Mouse (Mus musculus): ENCODE measurements around the gene Prkn. TPM values are rescaled to one million over a fixed set of nuclear protein-coding genes. Genes with fewer than 3 reads are reported as not detected.

Gene Prkn
- polyA plus RNA-seq, 1 experiment from 2014 or later, result 2.2 TPM

GRCm38 (mm10) chr17:10947614-10948013 lies 107.4 kb downstream of the Prkn start:
- H3K4me1 ChIP-seq (ENCODE audit: control insufficient read depth, insufficient read depth, low read length), result no peaks in the 10 kb centered on the region
- no peak overlapping the region for H3K9ac ChIP-seq (ENCODE audit: low read length)
- H3K9me3 ChIP-seq (replicated peaks; ENCODE audit: control insufficient read depth, low read length), result no peaks in the 10 kb centered on the region
- no peak for ATAC-seq (ENCODE audit: insufficient read depth, low FRiP score)
- no peak overlapping the region for H3K27ac ChIP-seq (ENCODE audit: low read length)
- WGBS, result 72% methylated on average over 2 of the region's 2 CpGs
- no peak overlapping the region for H3K4me3 ChIP-seq (replicated peaks; ENCODE audit: low read length)
- no peak overlapping the region for H3K4me2 ChIP-seq (ENCODE audit: low read depth, low read length)
- no peaks in the 10 kb centered on the region for H3K36me3 ChIP-seq (ENCODE audit: control insufficient read depth, insufficient read depth, low read length)
- no peaks in the 10 kb centered on the region for H3K27me3 ChIP-seq (ENCODE audit: control insufficient read depth, insufficient read depth, low read length)

GRCm38 (mm10) chr17:10959066-10959864 lies 119.1 kb downstream of the Prkn start:
- 65% methylated on average over 10 of the region's 10 CpGs for WGBS
- no peak overlapping the region for H3K4me3 ChIP-seq (replicated peaks; ENCODE audit: low read length)

GRCm38 (mm10) chr17:10962151-10962550 lies 122.0 kb downstream of the Prkn start:
- no peaks in the 10 kb centered on the region for H3K27me3 ChIP-seq (ENCODE audit: control insufficient read depth, insufficient read depth, low read length)
- no peak overlapping the region for H3K9ac ChIP-seq (ENCODE audit: low read length)
- H3K9me3 ChIP-seq (replicated peaks; ENCODE audit: control insufficient read depth, low read length), result no peaks in the 10 kb centered on the region
- H3K4me2 ChIP-seq (ENCODE audit: low read depth, low read length), result no peak overlapping the region
- no peak for ATAC-seq (ENCODE audit: insufficient read depth, low FRiP score)
- H3K4me3 ChIP-seq (replicated peaks; ENCODE audit: low read length), result no peak overlapping the region
- WGBS, result 92% methylated on average over 5 of the region's 5 CpGs
- no peaks in the 10 kb centered on the region for H3K4me1 ChIP-seq (ENCODE audit: control insufficient read depth, insufficient read depth, low read length)
- H3K27ac ChIP-seq (ENCODE audit: low read length), result no peak overlapping the region
- no peaks in the 10 kb centered on the region for H3K36me3 ChIP-seq (ENCODE audit: control insufficient read depth, insufficient read depth, low read length)

More at GRCm38 (mm10) chr17:10959066-10959864, 119.1 kb downstream of the Prkn start:
- Histone ChIP-seq H3K4me1 (ENCODE audit: control insufficient read depth, insufficient read depth, low read length) (no peaks in the 10 kb centered on the region), H3K27me3 (ENCODE audit: control insufficient read depth, insufficient read depth, low read length) (no peaks in the 10 kb centered on the region), H3K9ac (ENCODE audit: low read length) (no peak overlapping the region), H3K4me2 (ENCODE audit: low read depth, low read length) (no peak overlapping the region), H3K27ac (ENCODE audit: low read length) (no peak overlapping the region), H3K36me3 (ENCODE audit: control insufficient read depth, insufficient read depth, low read length) (no peaks in the 10 kb centered on the region), H3K9me3 (replicated peaks; ENCODE audit: control insufficient read depth, low read length) (no peaks in the 10 kb centered on the region)
- no peak for ATAC-seq (ENCODE audit: insufficient read depth, low FRiP score)

- 61% methylated on average over 4 of the region's 4 CpGs for WGBS
- Histone ChIP-seq H3K4me2 (ENCODE audit: low read depth, low read length) (no peak overlapping the region), H3K27me3 (ENCODE audit: control insufficient read depth, insufficient read depth, low read length) (no peaks in the 10 kb centered on the region), H3K36me3 (ENCODE audit: control insufficient read depth, insufficient read depth, low read length) (no peaks in the 10 kb centered on the region), H3K9ac (ENCODE audit: low read length) (no peak overlapping the region), H3K9me3 (replicated peaks; ENCODE audit: control insufficient read depth, low read length) (no peaks in the 10 kb centered on the region), H3K4me1 (ENCODE audit: control insufficient read depth, insufficient read depth, low read length) (no peaks in the 10 kb centered on the region), H3K27ac (ENCODE audit: low read length) (no peak overlapping the region), H3K4me3 (replicated peaks; ENCODE audit: low read length) (no peak overlapping the region)
- ATAC-seq (ENCODE audit: insufficient read depth, low FRiP score), result no peak
Measured at GRCm38 (mm10) chr17:10982136-10982535, 142.0 kb downstream of the Prkn start.

- Histone ChIP-seq H3K36me3 (ENCODE audit: control insufficient read depth, insufficient read depth, low read length) (no peaks in the 10 kb centered on the region), H3K9me3 (replicated peaks; ENCODE audit: control insufficient read depth, low read length) (no peaks in the 10 kb centered on the region), H3K4me1 (ENCODE audit: control insufficient read depth, insufficient read depth, low read length) (no peaks in the 10 kb centered on the region), H3K9ac (ENCODE audit: low read length) (no peak overlapping the region), H3K27me3 (ENCODE audit: control insufficient read depth, insufficient read depth, low read length) (no peaks in the 10 kb centered on the region), H3K4me2 (ENCODE audit: low read depth, low read length) (no peak overlapping the region), H3K27ac (ENCODE audit: low read length) (no peak overlapping the region), H3K4me3 (replicated peaks; ENCODE audit: low read length) (no peak overlapping the region)
- ATAC-seq (ENCODE audit: insufficient read depth, low FRiP score), result no peak
- 84% methylated on average over 4 of the region's 4 CpGs for WGBS
Measured at GRCm38 (mm10) chr17:10987040-10987439, 146.9 kb downstream of the Prkn start.

- Histone ChIP-seq H3K27me3 (ENCODE audit: control insufficient read depth, insufficient read depth, low read length) (no peaks in the 10 kb centered on the region), H3K9me3 (replicated peaks; ENCODE audit: control insufficient read depth, low read length) (no peaks in the 10 kb centered on the region), H3K4me2 (ENCODE audit: low read depth, low read length) (no peak overlapping the region), H3K4me1 (ENCODE audit: control insufficient read depth, insufficient read depth, low read length) (no peaks in the 10 kb centered on the region), H3K36me3 (ENCODE audit: control insufficient read depth, insufficient read depth, low read length) (no peaks in the 10 kb centered on the region), H3K9ac (ENCODE audit: low read length) (no peak overlapping the region), H3K4me3 (replicated peaks; ENCODE audit: low read length) (no peak overlapping the region), H3K27ac (ENCODE audit: low read length) (no peak overlapping the region)
- no peak for ATAC-seq (ENCODE audit: insufficient read depth, low FRiP score)
- 58% methylated on average over 5 of the region's 5 CpGs for WGBS
Measured at GRCm38 (mm10) chr17:10997291-10997690, 157.1 kb downstream of the Prkn start.

- H3K4me3 ChIP-seq (replicated peaks; ENCODE audit: low read length), result no peak overlapping the region
- H3K4me2 ChIP-seq (ENCODE audit: low read depth, low read length), result no peak overlapping the region
- no peak overlapping the region for H3K27ac ChIP-seq (ENCODE audit: low read length)
- H3K27me3 ChIP-seq (ENCODE audit: control insufficient read depth, insufficient read depth, low read length), result no peaks in the 10 kb centered on the region
- ATAC-seq (ENCODE audit: insufficient read depth, low FRiP score), result no peak
- H3K9me3 ChIP-seq (replicated peaks; ENCODE audit: control insufficient read depth, low read length), result no peaks in the 10 kb centered on the region
- H3K9ac ChIP-seq (ENCODE audit: low read length), result no peak overlapping the region
- H3K4me1 ChIP-seq (ENCODE audit: control insufficient read depth, insufficient read depth, low read length), result no peaks in the 10 kb centered on the region
- no peaks in the 10 kb centered on the region for H3K36me3 ChIP-seq (ENCODE audit: control insufficient read depth, insufficient read depth, low read length)
- WGBS, result 65% methylated on average over 2 of the region's 2 CpGs
Measured at GRCm38 (mm10) chr17:11023371-11023770, 183.2 kb downstream of the Prkn start.

- H3K27ac ChIP-seq (ENCODE audit: low read length), result no peak overlapping the region
- H3K4me3 ChIP-seq (replicated peaks; ENCODE audit: low read length), result no peak overlapping the region
- WGBS, result 96% methylated on average over 4 of the region's 4 CpGs
- no peaks in the 10 kb centered on the region for H3K36me3 ChIP-seq (ENCODE audit: control insufficient read depth, insufficient read depth, low read length)
- no peaks in the 10 kb centered on the region for H3K27me3 ChIP-seq (ENCODE audit: control insufficient read depth, insufficient read depth, low read length)
- no peak overlapping the region for H3K9ac ChIP-seq (ENCODE audit: low read length)
- no peak for ATAC-seq (ENCODE audit: insufficient read depth, low FRiP score)
- H3K9me3 ChIP-seq (replicated peaks; ENCODE audit: control insufficient read depth, low read length), result no peaks in the 10 kb centered on the region
- no peaks in the 10 kb centered on the region; the same call in 1 of the 2 replicates for H3K4me1 ChIP-seq (ENCODE audit: control insufficient read depth, insufficient read depth, low read length)
- H3K4me2 ChIP-seq (ENCODE audit: low read depth, low read length), result no peak overlapping the region
Measured at GRCm38 (mm10) chr17:11029348-11029747, 189.2 kb downstream of the Prkn start.

- Histone ChIP-seq H3K27me3 (ENCODE audit: control insufficient read depth, insufficient read depth, low read length) (no peaks in the 10 kb centered on the region), H3K4me1 (ENCODE audit: control insufficient read depth, insufficient read depth, low read length) (no peaks in the 10 kb centered on the region; the same call in 1 of the 2 replicates), H3K4me3 (replicated peaks; ENCODE audit: low read length) (no peak overlapping the region), H3K36me3 (ENCODE audit: control insufficient read depth, insufficient read depth, low read length) (no peaks in the 10 kb centered on the region), H3K9me3 (replicated peaks; ENCODE audit: control insufficient read depth, low read length) (no peaks in the 10 kb centered on the region), H3K9ac (ENCODE audit: low read length) (no peak overlapping the region), H3K27ac (ENCODE audit: low read length) (no peak overlapping the region), H3K4me2 (ENCODE audit: low read depth, low read length) (no peak overlapping the region)
- ATAC-seq (ENCODE audit: insufficient read depth, low FRiP score), result no peak
- 71% methylated on average over 4 of the region's 4 CpGs for WGBS
Measured at GRCm38 (mm10) chr17:11030936-11031335, 190.8 kb downstream of the Prkn start.

Data from stomach, embryonic 16.5 days (tissue).